Mouse (Mus musculus): ENCODE measurements at regions not wholly inside any gene's neighbourhood (a gene's known extent, or its start where the extent isn't known, plus 50 kb on each side); places are given as distances from the start of the nearest gene placed in this dataset.
"Not testable (repeated sequence)": the region's sequence is repeated elsewhere in the genome, so short reads cannot be mapped to it uniquely, and the experiment has no call there.

- DNase-seq (ENCODE audit: low spot score): no peak
- no peaks in the 10 kb centered on the region for H3K36me3 ChIP-seq
- WGBS: 72% methylated on average over 2 of the region's 2 CpGs
- no peaks in the 10 kb centered on the region for H3K27me3 ChIP-seq (ENCODE audit: insufficient read depth, poor library complexity, severe bottlenecking)
- no peak overlapping the region for H3K4me3 ChIP-seq
- no peaks in the 10 kb centered on the region for H3K9me3 ChIP-seq
- H3K4me1 ChIP-seq (replicated peaks): no peaks in the 10 kb centered on the region
- no peak overlapping the region for H3K27ac ChIP-seq
These were observed 172.3 kb downstream of the Snca start for GRCm38 (mm10) chr6:60657117-60657911.

GRCm38 (mm10) chr6:60646983-60647617 is 182.6 kb downstream of the Snca start:
- DNase-seq (ENCODE audit: low spot score); H3K9me3 ChIP-seq; H3K27ac ChIP-seq; H3K4me1 ChIP-seq (replicated peaks); H3K4me3 ChIP-seq; H3K36me3 ChIP-seq; H3K27me3 ChIP-seq (ENCODE audit: insufficient read depth, poor library complexity, severe bottlenecking): not testable (repeated sequence)
- 66% methylated on average over 2 of the region's 2 CpGs for WGBS

GRCm38 (mm10) chr6:60642251-60642650 is 187.4 kb downstream of the Snca start:
- no peak for DNase-seq (ENCODE audit: low spot score)
- H3K27me3 ChIP-seq (ENCODE audit: insufficient read depth, poor library complexity, severe bottlenecking): no peaks in the 10 kb centered on the region
- no peaks in the 10 kb centered on the region for H3K4me1 ChIP-seq (replicated peaks)
- H3K36me3 ChIP-seq: no peaks in the 10 kb centered on the region
- no peak overlapping the region for H3K4me3 ChIP-seq
- H3K27ac ChIP-seq: no peak overlapping the region
- WGBS: 51% methylated on average over 2 of the region's 2 CpGs
- H3K9me3 ChIP-seq: no peaks in the 10 kb centered on the region

- no peaks in the 10 kb centered on the region for H3K4me1 ChIP-seq (replicated peaks)
- no peaks in the 10 kb centered on the region for H3K9me3 ChIP-seq
- H3K36me3 ChIP-seq: no peaks in the 10 kb centered on the region
- H3K27me3 ChIP-seq (ENCODE audit: insufficient read depth, poor library complexity, severe bottlenecking): no peaks in the 10 kb centered on the region
- DNase-seq (ENCODE audit: low spot score): no peak
- no peak overlapping the region for H3K27ac ChIP-seq
- no peak overlapping the region for H3K4me3 ChIP-seq
These were observed 213.3 kb downstream of the Snca start for GRCm38 (mm10) chr6:60616313-60616712.

- Histone ChIP-seq H3K27ac (no peak overlapping the region), H3K4me1 (replicated peaks) (no peaks in the 10 kb centered on the region)
- DNase-seq (ENCODE audit: low spot score): no peak
These were observed 229.5 kb downstream of the Snca start for GRCm38 (mm10) chr6:60600201-60600600.

GRCm38 (mm10) chr6:60564261-60564660 is 265.4 kb downstream of the Snca start:
- Histone ChIP-seq H3K27ac (no peak overlapping the region), H3K36me3 (no peaks in the 10 kb centered on the region), H3K4me1 (replicated peaks) (no peaks in the 10 kb centered on the region), H3K4me3 (no peak overlapping the region), H3K9me3 (no peaks in the 10 kb centered on the region), H3K27me3 (ENCODE audit: insufficient read depth, poor library complexity, severe bottlenecking) (no peaks in the 10 kb centered on the region)
- WGBS: 62% methylated on average over 1 of the region's 1 CpGs
- DNase-seq (ENCODE audit: low spot score): no peak

More at GRCm38 (mm10) chr6:60600201-60600600, 229.5 kb downstream of the Snca start:
- Histone ChIP-seq H3K4me3 (no peak overlapping the region), H3K9me3 (no peaks in the 10 kb centered on the region), H3K36me3 (no peaks in the 10 kb centered on the region), H3K27me3 (ENCODE audit: insufficient read depth, poor library complexity, severe bottlenecking) (no peaks in the 10 kb centered on the region)

GRCm38 (mm10) chr6:60555590-60556235 is 273.9 kb downstream of the Snca start:
- 43% methylated on average over 9 of the region's 9 CpGs for WGBS
- Histone ChIP-seq H3K9me3 (peaks cover 19% of the 10 kb centered on the region), H3K27me3 (ENCODE audit: insufficient read depth, poor library complexity, severe bottlenecking) (no peaks in the 10 kb centered on the region), H3K27ac (no peak overlapping the region), H3K36me3 (no peaks in the 10 kb centered on the region), H3K4me1 (replicated peaks) (no peaks in the 10 kb centered on the region), H3K4me3 (no peak overlapping the region)
- DNase-seq (ENCODE audit: low spot score): peak; percentile 10
